Mouse (Mus musculus): ENCODE data around the gene Tmem246. TPM values are rescaled to one million over a fixed set of nuclear protein-coding genes. Genes with fewer than 3 reads are reported as not detected.

The Tmem246 gene
- polyA plus RNA-seq, 2 experiments: 4.8 to 6.7 TPM

GRCm38 (mm10) chr4:49604016-49604546, 6.4 kb upstream of the Tmem246 start:
- H3K27me3 ChIP-seq (ENCODE audit: control insufficient read depth, insufficient read depth, low read length): no peaks in the 10 kb centered on the region
- no peak for ATAC-seq (ENCODE audit: insufficient read depth)
- H3K4me2 ChIP-seq (ENCODE audit: low read depth): no peak overlapping the region
- peaks cover 0 to 6% of the 10 kb centered on the region in 2 experiments; a peak in 2 of 4 replicates for H3K4me1 ChIP-seq (replicated peaks; ENCODE audit: control insufficient read depth in 2 of 2, insufficient read depth in 2 of 2, low read length in 1 of 2)
- no peak overlapping the region for H3K4me3 ChIP-seq (ENCODE audit: insufficient read depth in 1 of 2, low read depth in 2 of 2, low read length in 2 of 2)
- H3K9me3 ChIP-seq (ENCODE audit: control insufficient read depth, low read length): no peaks in the 10 kb centered on the region
- 19% methylated on average over 1 of the region's 1 CpGs for WGBS (ENCODE audit: insufficient replicate concordance)
- H3K36me3 ChIP-seq (replicated peaks; ENCODE audit: control insufficient read depth, insufficient read depth, low read depth): no peaks in the 10 kb centered on the region
- TF ChIP-seq EP300 (IDR thresholded peaks at IDR 0.05; ENCODE audit: low read depth) (no peak), CTCF (IDR thresholded peaks at IDR 0.05; ENCODE audit: low read depth) (no peak)
- no peak overlapping the region for H3K27ac ChIP-seq
- no peak overlapping the region for H3K9ac ChIP-seq (replicated peaks)
- DNase-seq (ENCODE audit: low read depth in 3 of 3, low spot score in 3 of 3): no peak

GRCm38 (mm10) chr4:49603161-49603560, 5.5 kb upstream of the Tmem246 start:
- no peak overlapping the region for H3K27ac ChIP-seq
- H3K4me3 ChIP-seq (ENCODE audit: insufficient read depth in 1 of 2, low read depth in 2 of 2, low read length in 2 of 2): no peak overlapping the region
- ATAC-seq (ENCODE audit: insufficient read depth) (no peak), DNase-seq (ENCODE audit: low read depth in 3 of 3, low spot score in 3 of 3) (no peak)
- H3K9ac ChIP-seq (replicated peaks): no peak overlapping the region
- no peaks in the 10 kb centered on the region for H3K9me3 ChIP-seq (ENCODE audit: control insufficient read depth, low read length)
- WGBS (ENCODE audit: insufficient replicate concordance): 72% methylated on average over 2 of the region's 2 CpGs
- TF ChIP-seq CTCF (IDR thresholded peaks at IDR 0.05; ENCODE audit: low read depth) (no peak), EP300 (IDR thresholded peaks at IDR 0.05; ENCODE audit: low read depth) (no peak)
- peaks cover 0 to 8% of the 10 kb centered on the region in 2 experiments; a peak in 2 of 4 replicates for H3K4me1 ChIP-seq (replicated peaks; ENCODE audit: control insufficient read depth in 2 of 2, insufficient read depth in 2 of 2, low read length in 1 of 2)
- no peaks in the 10 kb centered on the region for H3K36me3 ChIP-seq (replicated peaks; ENCODE audit: control insufficient read depth, insufficient read depth, low read depth)
- no peak overlapping the region for H3K4me2 ChIP-seq (ENCODE audit: low read depth)
- H3K27me3 ChIP-seq (ENCODE audit: control insufficient read depth, insufficient read depth, low read length): no peaks in the 10 kb centered on the region

GRCm38 (mm10) chr4:49596846-49597182, 862 bp downstream of the Tmem246 start:
- Histone ChIP-seq H3K36me3 (replicated peaks; ENCODE audit: control insufficient read depth, insufficient read depth, low read depth) (no peaks in the 10 kb centered on the region), H3K9me3 (ENCODE audit: control insufficient read depth, low read length) (no peaks in the 10 kb centered on the region), H3K4me3 (ENCODE audit: insufficient read depth in 1 of 2, low read depth in 2 of 2, low read length in 2 of 2) (peak overlapping the region; percentile 76 to 78), H3K27me3 (ENCODE audit: control insufficient read depth, insufficient read depth, low read length) (no peaks in the 10 kb centered on the region), H3K4me2 (ENCODE audit: low read depth) (peak overlapping the region; percentile 83), H3K9ac (replicated peaks) (peak overlapping the region; percentile 64), H3K4me1 (replicated peaks; ENCODE audit: control insufficient read depth in 2 of 2, insufficient read depth in 2 of 2, low read length in 1 of 2) (peaks cover 0 to 9% of the 10 kb centered on the region in 2 experiments; a peak in 2 of 4 replicates), H3K27ac (no peak overlapping the region; the same call in 1 of the 2 replicates)
- 1% methylated on average over 20 of the region's 20 CpGs for WGBS (ENCODE audit: insufficient replicate concordance)
- no peak for DNase-seq (ENCODE audit: low read depth in 3 of 3, low spot score in 3 of 3)
- TF ChIP-seq EP300 (IDR thresholded peaks at IDR 0.05; ENCODE audit: low read depth) (no peak), CTCF (IDR thresholded peaks at IDR 0.05; ENCODE audit: low read depth) (no peak)
- ATAC-seq (ENCODE audit: insufficient read depth): peak; percentile 57

- H3K27ac ChIP-seq: no peak overlapping the region
- no peak for ATAC-seq (ENCODE audit: insufficient read depth)
- peaks cover 0 to 14% of the 10 kb centered on the region in 2 experiments; a peak in 2 of 4 replicates for H3K4me1 ChIP-seq (replicated peaks; ENCODE audit: control insufficient read depth in 2 of 2, insufficient read depth in 2 of 2, low read length in 1 of 2)
- H3K9ac ChIP-seq (replicated peaks): no peak overlapping the region
- H3K27me3 ChIP-seq (ENCODE audit: control insufficient read depth, insufficient read depth, low read length): no peaks in the 10 kb centered on the region
- H3K36me3 ChIP-seq (replicated peaks; ENCODE audit: control insufficient read depth, insufficient read depth, low read depth): no peaks in the 10 kb centered on the region
- WGBS (ENCODE audit: insufficient replicate concordance): 51% methylated on average over 2 of the region's 2 CpGs
- TF ChIP-seq CTCF (IDR thresholded peaks at IDR 0.05; ENCODE audit: low read depth): no peak
- TF ChIP-seq EP300 (IDR thresholded peaks at IDR 0.05; ENCODE audit: low read depth): no peak
- no peaks in the 10 kb centered on the region for H3K9me3 ChIP-seq (ENCODE audit: control insufficient read depth, low read length)
- H3K4me3 ChIP-seq (ENCODE audit: insufficient read depth in 1 of 2, low read depth in 2 of 2, low read length in 2 of 2): no peak overlapping the region
- no peak for DNase-seq (ENCODE audit: low read depth in 3 of 3, low spot score in 3 of 3)
- no peak overlapping the region for H3K4me2 ChIP-seq (ENCODE audit: low read depth)
These were observed 7.5 kb downstream of the Tmem246 start for GRCm38 (mm10) chr4:49590152-49590551.

GRCm38 (mm10) chr4:49586811-49587210, 10.9 kb downstream of the Tmem246 start:
- Histone ChIP-seq H3K27me3 (ENCODE audit: control insufficient read depth, insufficient read depth, low read length) (no peaks in the 10 kb centered on the region), H3K9me3 (ENCODE audit: control insufficient read depth, low read length) (no peaks in the 10 kb centered on the region), H3K27ac (no peak overlapping the region), H3K4me3 (ENCODE audit: insufficient read depth in 1 of 2, low read depth in 2 of 2, low read length in 2 of 2) (no peak overlapping the region), H3K4me2 (ENCODE audit: low read depth) (no peak overlapping the region), H3K4me1 (replicated peaks; ENCODE audit: control insufficient read depth in 2 of 2, insufficient read depth in 2 of 2, low read length in 1 of 2) (peaks cover 2 to 22% of the 10 kb centered on the region in 2 experiments; a peak in 2 of 4 replicates), H3K36me3 (replicated peaks; ENCODE audit: control insufficient read depth, insufficient read depth, low read depth) (no peaks in the 10 kb centered on the region), H3K9ac (replicated peaks) (no peak overlapping the region)
- 84% methylated on average over 10 of the region's 10 CpGs for WGBS (ENCODE audit: insufficient replicate concordance)
- no peak for ATAC-seq (ENCODE audit: insufficient read depth)
- TF ChIP-seq EP300 (IDR thresholded peaks at IDR 0.05; ENCODE audit: low read depth): no peak
- no peak for TF ChIP-seq CTCF (IDR thresholded peaks at IDR 0.05; ENCODE audit: low read depth)
- no peak for DNase-seq (ENCODE audit: low read depth in 3 of 3, low spot score in 3 of 3)

All from liver, embryonic 14.5 days (tissue).